ENCODE assay signal across 8 mouse cellular contexts in genomic region chr1:166001904-166002489, GRCm38 (mm10). TPM values are rescaled to one million over a fixed set of nuclear protein-coding genes. Genes with fewer than 3 reads are reported as not detected.
A peak's percentile ranks its signal among the peaks of the same experiment; 100 is the strongest.
DNase-seq lines count a peak whose midpoint lies in the region; ATAC-seq and TF ChIP-seq lines count a peak whose summit lies in the region.

No protein-coding gene starts in this region.

- H3K4me3 ChIP-seq in gastrocnemius, adult 2 months = peak overlapping the region; percentile 80
- peak overlapping the region; percentile 99 for H3K4me3 ChIP-seq in hindbrain, embryonic 11.5 days (ENCODE audit: low read depth, low read length)
- H3K4me3 ChIP-seq in liver, embryonic 12.5 days = peak overlapping the region; percentile 96
- H3K4me3 ChIP-seq in neural tube, embryonic 12.5 days = peak overlapping the region; percentile 99

- peak overlapping the region; percentile 89 for H3K4me2 ChIP-seq in hindbrain, embryonic 11.5 days (replicated peaks; ENCODE audit: low read depth, low read length)
- peak overlapping the region; percentile 99 for H3K4me2 ChIP-seq in liver, embryonic 12.5 days
- peak overlapping the region; percentile 86 for H3K4me2 ChIP-seq in neural tube, embryonic 12.5 days (replicated peaks)

- intact Hi-C loops in gastrocnemius, adult 2 months (cut with DNase I) = loop anchor here (5.0 to 10.0 kb wide), 3 partner anchors 125 to 373 kb away; partner anchors contain the start of genes Dusp27 and Tada1

- H3K9ac ChIP-seq in hindbrain, embryonic 11.5 days (ENCODE audit: low read depth, low read length) = peak overlapping the region; percentile 99
- peak overlapping the region; percentile 96 for H3K9ac ChIP-seq in liver, embryonic 12.5 days
- H3K9ac ChIP-seq in neural tube, embryonic 12.5 days = peak overlapping the region; percentile 99

- H3K9me3 ChIP-seq in hindbrain, embryonic 11.5 days (ENCODE audit: control insufficient read depth, low read length) = no peaks in the 10 kb centered on the region
- no peaks in the 10 kb centered on the region for H3K9me3 ChIP-seq in liver, embryonic 12.5 days (replicated peaks)
- no peaks in the 10 kb centered on the region for H3K9me3 ChIP-seq in neural tube, embryonic 12.5 days

- no peak for TF ChIP-seq CTCF in gastrocnemius, adult 2 months (IDR thresholded peaks at IDR 0.05)

- WGBS in hindbrain, embryonic 11.5 days = 0% methylated on average over 16 of the region's 70 CpGs
- WGBS in liver, embryonic 12.5 days (ENCODE audit: insufficient replicate concordance) = under 1% methylated on average over 68 of the region's 70 CpGs
- under 1% methylated on average over 65 of the region's 70 CpGs for WGBS in neural tube, embryonic 12.5 days

- DNase-seq in gastrocnemius, adult 2 months = peak; percentile 76
- DNase-seq in gastrocnemius, postnatal 25 days = no peak
- peak; percentile 63 for DNase-seq in urinary bladder, adult 2 months (ENCODE audit: low spot score)
- no peak for DNase-seq in urinary bladder, postnatal 4 days (ENCODE audit: low spot score in 2 of 2)
- no peak for DNase-seq in hindbrain, embryonic 11.5 days (ENCODE audit: low spot score)
- no peak for DNase-seq in adipocyte (ENCODE audit: low spot score)

- peak; percentile 65 for ATAC-seq in hindbrain, embryonic 11.5 days (ENCODE audit: low FRiP score)
- peak; percentile 38 for ATAC-seq in liver, embryonic 12.5 days
- ATAC-seq in neural tube, embryonic 12.5 days (ENCODE audit: low FRiP score, low read depth) = peak; percentile 57

- no peaks in the 10 kb centered on the region; the same call in 1 of the 2 replicates for H3K4me1 ChIP-seq in hindbrain, embryonic 11.5 days (replicated peaks; ENCODE audit: control insufficient read depth, insufficient read depth, low read length)
- H3K4me1 ChIP-seq in liver, embryonic 12.5 days = peaks cover 39% of the 10 kb centered on the region
- peaks cover 19% of the 10 kb centered on the region for H3K4me1 ChIP-seq in neural tube, embryonic 12.5 days

- H3K27ac ChIP-seq in gastrocnemius, adult 2 months = peak overlapping the region; percentile 97
- peak overlapping the region; percentile 94 for H3K27ac ChIP-seq in hindbrain, embryonic 11.5 days (ENCODE audit: low read depth, low read length)
- H3K27ac ChIP-seq in liver, embryonic 12.5 days = peak overlapping the region; percentile 92
- H3K27ac ChIP-seq in neural tube, embryonic 12.5 days = peak overlapping the region; percentile 79

- no peaks in the 10 kb centered on the region for H3K36me3 ChIP-seq in hindbrain, embryonic 11.5 days (ENCODE audit: control insufficient read depth, insufficient read depth, low read length)
- H3K36me3 ChIP-seq in liver, embryonic 12.5 days = no peaks in the 10 kb centered on the region
- no peaks in the 10 kb centered on the region for H3K36me3 ChIP-seq in neural tube, embryonic 12.5 days

- H3K27me3 ChIP-seq in hindbrain, embryonic 11.5 days (ENCODE audit: control insufficient read depth, insufficient read depth, low read length) = no peaks in the 10 kb centered on the region
- no peaks in the 10 kb centered on the region for H3K27me3 ChIP-seq in liver, embryonic 12.5 days (replicated peaks)
- no peaks in the 10 kb centered on the region for H3K27me3 ChIP-seq in neural tube, embryonic 12.5 days (replicated peaks)

RNA-seq across cellular contexts. Expression of gene Pou2f1, which starts 0.5 kb away (rescaled TPM):
- 1 to 10 TPM; 6.6 to 8.6 TPM for total RNA-seq in gastrocnemius, adult 2 months (2021)
- total RNA-seq in gastrocnemius, postnatal 25 days (2021) = 1 to 10 TPM; 4.8 to 6.3 TPM
- polyA plus RNA-seq in urinary bladder, adult 2 months (2012; rRNA removed) = 3.0 and 4.7 TPM in 2 replicates
- polyA plus RNA-seq in hindbrain, embryonic 11.5 days (2014; fragmentation: Nextera tagmentation; extraction: Ambion mirVana) = 25.0 and 26.1 TPM in 2 replicates
- polyA plus RNA-seq in liver, embryonic 12.5 days (2016; fragmentation: Nextera tagmentation; extraction: Ambion mirVana) = 4.9 and 5.8 TPM in 2 replicates
- 17.0 and 19.6 TPM in 2 replicates for polyA plus RNA-seq in neural tube, embryonic 12.5 days (2016; fragmentation: Nextera tagmentation; extraction: Ambion mirVana)

Comparison
In these comparisons a context has a peak if more than half of its experiments do, and no peak if none do; other contexts are left out.
1. DNase-seq: peak in gastrocnemius, adult 2 months (single experiment) and urinary bladder, adult 2 months (single experiment); none in gastrocnemius, postnatal 25 days (single experiment), urinary bladder, postnatal 4 days (0 of 2), hindbrain, embryonic 11.5 days (single experiment) and adipocyte (single experiment).
2. Peak in every context shown above with its lines, with median percentiles within 50 percentile points of each other: H3K27ac ChIP-seq, H3K4me3 ChIP-seq, ATAC-seq, H3K4me2 ChIP-seq and H3K9ac ChIP-seq.